Mouse (Mus musculus): ENCODE measurements at regions not wholly inside any gene's neighbourhood (a gene's known extent, or its start where the extent isn't known, plus 50 kb on each side); places are given as distances from the start of the nearest gene placed in this dataset.

DNA sequence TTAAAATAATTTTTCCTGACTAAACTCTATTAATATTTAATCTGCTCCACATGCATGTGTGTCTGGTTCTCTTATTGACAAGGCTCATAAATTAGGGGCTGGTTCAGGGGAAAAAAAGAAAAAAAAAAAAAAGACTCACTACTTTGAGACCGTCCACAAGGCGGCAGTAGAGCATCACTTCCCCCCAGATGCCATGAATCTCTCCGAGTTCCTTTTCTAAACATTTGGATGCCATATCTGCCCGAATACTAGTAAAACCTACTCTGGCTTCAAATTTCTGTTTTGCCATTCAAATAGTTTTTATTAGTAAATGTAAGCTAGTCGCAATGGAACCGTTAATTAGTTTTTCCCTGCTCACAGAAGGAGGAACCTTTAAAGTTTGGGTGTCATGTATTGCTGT, 182.7 kb upstream of the Gm765 start:
- Histone ChIP-seq H3K9me3 (ENCODE audit: low read depth, low read length) (no peaks in the 10 kb centered on the region), H3K4me1 (ENCODE audit: insufficient read depth) (no peaks in the 10 kb centered on the region), H3K36me3 (ENCODE audit: insufficient read depth) (no peaks in the 10 kb centered on the region), H3K9ac (no peak overlapping the region), H3K4me3 (ENCODE audit: low read depth, low read length) (no peak overlapping the region), H3K27ac (ENCODE audit: low read depth) (no peak overlapping the region), H3K4me2 (no peak overlapping the region), H3K27me3 (ENCODE audit: insufficient read depth, low read length) (no peaks in the 10 kb centered on the region)
- peak; percentile 86 for DNase-seq
- ATAC-seq (ENCODE audit: insufficient read depth): no peak
- WGBS: 4% methylated on average over 6 of the region's 6 CpGs
- TF ChIP-seq CTCF (IDR thresholded peaks at IDR 0.05; ENCODE audit: low read depth): peak; percentile 86

DNA sequence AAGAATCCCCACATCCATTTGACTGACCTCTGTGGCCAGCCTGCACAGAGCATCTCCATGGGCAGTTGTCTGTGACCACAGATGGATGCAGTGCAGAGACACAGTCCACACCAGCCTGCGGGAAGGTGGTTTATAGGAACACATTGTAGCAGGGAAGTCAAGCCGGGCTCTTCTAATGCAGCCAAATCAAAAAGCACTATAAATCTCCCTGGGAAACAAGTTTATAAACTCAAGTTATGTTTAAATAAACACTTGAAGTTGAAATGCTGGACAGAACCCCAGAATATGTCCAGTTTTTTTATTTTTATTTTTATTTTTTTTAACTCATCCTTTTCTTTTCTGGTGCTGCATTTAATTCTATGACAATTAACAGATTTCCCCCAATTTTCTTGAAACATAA, 182.1 kb upstream of the Gm765 start:
- Histone ChIP-seq H3K36me3 (ENCODE audit: insufficient read depth) (no peaks in the 10 kb centered on the region), H3K4me1 (ENCODE audit: insufficient read depth) (no peaks in the 10 kb centered on the region), H3K4me2 (no peak overlapping the region), H3K27ac (ENCODE audit: low read depth) (no peak overlapping the region), H3K9ac (no peak overlapping the region), H3K27me3 (ENCODE audit: insufficient read depth, low read length) (no peaks in the 10 kb centered on the region), H3K9me3 (ENCODE audit: low read depth, low read length) (no peaks in the 10 kb centered on the region), H3K4me3 (ENCODE audit: low read depth, low read length) (no peak overlapping the region)
- TF ChIP-seq CTCF (IDR thresholded peaks at IDR 0.05; ENCODE audit: low read depth): no peak
- 17% methylated on average over 2 of the region's 2 CpGs for WGBS
- ATAC-seq (ENCODE audit: insufficient read depth) (no peak), DNase-seq (peak; percentile 70)

DNA sequence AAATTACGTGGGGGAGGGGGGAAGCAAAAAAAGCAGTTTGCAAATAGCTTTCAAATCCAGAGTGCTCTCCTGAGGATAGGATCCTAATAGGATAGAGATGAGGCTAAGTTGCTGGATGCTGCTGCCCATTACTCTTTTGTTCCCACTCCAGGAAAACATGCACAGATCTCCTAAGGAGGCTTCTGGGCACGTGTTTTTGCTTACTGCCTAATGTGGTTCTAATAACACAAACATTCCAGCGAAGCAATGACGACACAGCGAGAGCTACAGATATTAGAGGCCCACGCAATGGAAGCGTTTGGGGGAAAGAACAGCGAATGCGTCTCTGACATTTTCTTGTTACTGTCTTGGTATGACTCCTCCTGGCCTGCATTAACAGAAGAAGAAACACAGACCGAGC, 179.0 kb upstream of the Gm765 start:
- 67% methylated on average over 10 of the region's 10 CpGs for WGBS

DNA sequence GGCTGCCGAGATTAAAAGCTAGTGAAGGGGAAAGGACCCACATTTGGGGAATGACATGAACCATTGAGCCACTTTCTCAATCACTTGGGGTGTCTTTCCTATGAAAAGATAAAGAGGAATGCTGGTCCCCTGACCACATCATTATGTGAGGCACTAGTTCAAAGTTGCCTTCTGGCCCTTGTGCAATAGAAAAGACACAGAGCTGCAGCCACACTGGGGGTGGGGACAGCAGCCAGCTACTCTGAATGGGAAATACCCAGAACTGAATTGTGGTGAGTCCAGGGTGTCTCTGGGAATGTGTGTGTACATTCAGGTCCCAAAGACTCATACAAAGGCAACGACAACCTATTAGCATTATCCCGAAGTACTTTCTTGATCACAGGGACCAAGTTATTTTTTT, 172.3 kb upstream of the Gm765 start:
- no peak overlapping the region for H3K4me2 ChIP-seq
- H3K9me3 ChIP-seq (ENCODE audit: low read depth, low read length): no peaks in the 10 kb centered on the region
- no peak overlapping the region for H3K4me3 ChIP-seq (ENCODE audit: low read depth, low read length)
- ATAC-seq (ENCODE audit: insufficient read depth) (peak; percentile 54), DNase-seq (peak; percentile 46)
- TF ChIP-seq CTCF (IDR thresholded peaks at IDR 0.05; ENCODE audit: low read depth): no peak
- no peak overlapping the region for H3K9ac ChIP-seq
- no peaks in the 10 kb centered on the region for H3K27me3 ChIP-seq (ENCODE audit: insufficient read depth, low read length)
- H3K4me1 ChIP-seq (ENCODE audit: insufficient read depth): 0 out of 2 replicates have a peak, but pooled peaks cover 3% of the 10 kb centered on the region
- H3K27ac ChIP-seq (ENCODE audit: low read depth): no peak overlapping the region
- H3K36me3 ChIP-seq (ENCODE audit: insufficient read depth): no peaks in the 10 kb centered on the region
- 49% methylated on average over 3 of the region's 3 CpGs for WGBS

More for the DNA sequence above, 179.0 kb upstream of the Gm765 start:
- H3K4me3 ChIP-seq (ENCODE audit: low read depth, low read length): no peak overlapping the region
- H3K4me2 ChIP-seq: no peak overlapping the region
- DNase-seq: no peak
- no peaks in the 10 kb centered on the region for H3K27me3 ChIP-seq (ENCODE audit: insufficient read depth, low read length)
- no peaks in the 10 kb centered on the region for H3K4me1 ChIP-seq (ENCODE audit: insufficient read depth)
- TF ChIP-seq CTCF (IDR thresholded peaks at IDR 0.05; ENCODE audit: low read depth): no peak
- no peak overlapping the region for H3K9ac ChIP-seq
- no peaks in the 10 kb centered on the region for H3K36me3 ChIP-seq (ENCODE audit: insufficient read depth)
- no peaks in the 10 kb centered on the region for H3K9me3 ChIP-seq (ENCODE audit: low read depth, low read length)
- no peak for ATAC-seq (ENCODE audit: insufficient read depth)
- H3K27ac ChIP-seq (ENCODE audit: low read depth): no peak overlapping the region

DNA sequence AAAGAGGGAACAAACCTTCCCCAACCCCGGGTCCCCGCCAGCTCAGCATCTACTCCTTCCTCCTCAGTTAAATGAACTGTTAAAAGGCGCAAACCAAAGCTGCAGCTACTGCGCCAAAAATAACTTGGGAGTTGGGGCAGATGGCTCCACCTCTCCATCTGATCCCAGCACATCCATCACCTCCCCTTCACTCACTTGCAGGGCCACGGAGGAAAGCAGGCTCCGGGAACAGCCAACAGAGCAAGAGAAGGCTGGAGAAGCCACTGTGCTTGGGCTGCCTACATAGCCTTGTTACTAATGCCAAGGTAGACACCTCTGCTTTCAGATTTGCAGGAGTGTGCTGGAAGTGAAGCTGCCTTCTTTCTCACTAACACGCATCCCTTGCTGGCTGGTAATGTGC, 171.8 kb upstream of the Gm765 start:
- Histone ChIP-seq H3K9ac (no peak overlapping the region), H3K9me3 (ENCODE audit: low read depth, low read length) (no peaks in the 10 kb centered on the region), H3K27me3 (ENCODE audit: insufficient read depth, low read length) (no peaks in the 10 kb centered on the region), H3K4me2 (peak overlapping the region; percentile 21), H3K4me1 (ENCODE audit: insufficient read depth) (0 out of 2 replicates have a peak, but pooled peaks cover 3% of the 10 kb centered on the region), H3K36me3 (ENCODE audit: insufficient read depth) (no peaks in the 10 kb centered on the region), H3K27ac (ENCODE audit: low read depth) (no peak overlapping the region), H3K4me3 (ENCODE audit: low read depth, low read length) (no peak overlapping the region)
- 25% methylated on average over 7 of the region's 7 CpGs for WGBS
- ATAC-seq (ENCODE audit: insufficient read depth): peak; percentile 83
- no peak for TF ChIP-seq CTCF (IDR thresholded peaks at IDR 0.05; ENCODE audit: low read depth)
- DNase-seq: peak; percentile 83

DNA sequence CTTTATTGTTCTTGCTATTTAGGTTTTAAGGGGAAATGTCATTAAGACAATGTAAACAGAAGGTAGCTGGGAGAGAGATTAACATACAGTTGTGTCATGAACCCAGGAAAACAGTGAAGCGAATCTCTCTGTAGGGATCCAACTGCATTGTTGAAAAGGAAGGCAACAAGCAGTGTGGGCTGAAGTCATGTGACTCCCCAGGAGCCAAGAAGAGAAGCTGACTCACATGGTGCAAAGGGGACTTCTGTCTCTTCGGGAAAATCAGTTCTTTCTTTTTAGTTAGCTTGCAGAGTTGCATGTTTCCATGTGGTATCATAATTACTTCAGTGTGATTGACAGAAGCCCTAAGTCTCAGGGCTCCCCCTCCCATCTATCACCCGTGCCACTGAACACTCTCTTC, 170.7 kb upstream of the Gm765 start:
- DNase-seq (peak; percentile 9), ATAC-seq (ENCODE audit: insufficient read depth) (no peak)
- no peak overlapping the region for H3K27ac ChIP-seq (ENCODE audit: low read depth)
- 30% methylated on average over 3 of the region's 3 CpGs for WGBS
- no peaks in the 10 kb centered on the region for H3K27me3 ChIP-seq (ENCODE audit: insufficient read depth, low read length)
- no peaks in the 10 kb centered on the region for H3K36me3 ChIP-seq (ENCODE audit: insufficient read depth)
- no peak overlapping the region for H3K4me2 ChIP-seq
- no peak overlapping the region for H3K4me3 ChIP-seq (ENCODE audit: low read depth, low read length)
- no peak for TF ChIP-seq CTCF (IDR thresholded peaks at IDR 0.05; ENCODE audit: low read depth)
- 0 out of 2 replicates have a peak, but pooled peaks cover 3% of the 10 kb centered on the region for H3K4me1 ChIP-seq (ENCODE audit: insufficient read depth)
- no peaks in the 10 kb centered on the region for H3K9me3 ChIP-seq (ENCODE audit: low read depth, low read length)
- no peak overlapping the region for H3K9ac ChIP-seq

DNA sequence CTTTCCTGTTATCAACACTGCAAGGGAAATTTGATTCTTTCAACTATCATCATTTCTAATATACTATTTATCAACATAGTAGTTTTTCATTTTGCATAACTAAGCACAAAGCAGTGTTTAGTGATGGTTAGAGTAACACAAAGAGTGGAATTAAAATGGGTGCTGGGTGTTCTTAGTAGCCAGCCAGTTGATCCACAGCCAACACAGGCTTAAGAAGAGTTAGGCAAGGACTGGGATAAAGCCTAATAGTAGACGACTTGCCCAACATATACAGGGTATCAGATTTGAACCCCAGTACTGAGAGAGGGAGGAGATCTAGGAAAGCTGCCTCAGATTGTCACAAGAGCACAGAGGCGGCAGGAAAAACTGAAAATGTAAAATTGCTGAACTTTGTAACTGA, 160.2 kb upstream of the Gm765 start:
- WGBS: 77% methylated on average over 2 of the region's 2 CpGs

DNA sequence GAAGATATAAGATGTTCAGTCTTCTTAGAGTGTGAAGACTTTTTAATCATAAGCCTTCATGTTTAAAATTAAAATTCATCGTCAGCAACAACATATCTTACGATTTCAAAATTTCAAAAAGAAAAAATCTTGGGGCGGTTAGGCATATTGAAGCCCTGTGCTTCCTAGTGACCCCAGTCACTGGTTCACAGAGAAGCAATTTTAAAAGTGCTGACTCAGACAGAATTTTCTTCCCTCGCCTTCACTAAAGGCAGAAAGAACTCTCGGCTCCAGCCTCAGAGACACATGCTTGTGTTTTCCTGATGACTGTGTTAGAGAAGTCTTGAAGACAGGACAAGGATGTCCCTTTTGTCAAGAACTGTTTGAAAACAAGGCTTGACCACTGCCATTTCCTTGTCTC, 157.2 kb upstream of the Gm765 start:
- ATAC-seq (ENCODE audit: insufficient read depth) (no peak), DNase-seq (peak; percentile 27)
- H3K9ac ChIP-seq: no peak overlapping the region
- 65% methylated on average over 5 of the region's 5 CpGs for WGBS
- H3K4me3 ChIP-seq (ENCODE audit: low read depth, low read length): no peak overlapping the region
- H3K4me1 ChIP-seq (ENCODE audit: insufficient read depth): no peaks in the 10 kb centered on the region
- H3K27me3 ChIP-seq (ENCODE audit: insufficient read depth, low read length): no peaks in the 10 kb centered on the region
- H3K9me3 ChIP-seq (ENCODE audit: low read depth, low read length): no peaks in the 10 kb centered on the region
- no peak overlapping the region for H3K4me2 ChIP-seq
- TF ChIP-seq CTCF (IDR thresholded peaks at IDR 0.05; ENCODE audit: low read depth): no peak
- H3K36me3 ChIP-seq (ENCODE audit: insufficient read depth): no peaks in the 10 kb centered on the region
- no peak overlapping the region for H3K27ac ChIP-seq (ENCODE audit: low read depth)

More for the DNA sequence above, 160.2 kb upstream of the Gm765 start:
- Histone ChIP-seq H3K27me3 (ENCODE audit: insufficient read depth, low read length) (no peaks in the 10 kb centered on the region), H3K9me3 (ENCODE audit: low read depth, low read length) (no peaks in the 10 kb centered on the region), H3K4me1 (ENCODE audit: insufficient read depth) (no peaks in the 10 kb centered on the region), H3K36me3 (ENCODE audit: insufficient read depth) (no peaks in the 10 kb centered on the region), H3K4me2 (no peak overlapping the region), H3K4me3 (ENCODE audit: low read depth, low read length) (no peak overlapping the region), H3K27ac (ENCODE audit: low read depth) (no peak overlapping the region), H3K9ac (no peak overlapping the region)
- ATAC-seq (ENCODE audit: insufficient read depth) (no peak), DNase-seq (no peak)
- no peak for TF ChIP-seq CTCF (IDR thresholded peaks at IDR 0.05; ENCODE audit: low read depth)

Data from lung, embryonic 14.5 days (tissue).